Mouse (Mus musculus): ENCODE measurements around the gene Ccdc30. TPM values are rescaled to one million over a fixed set of nuclear protein-coding genes. Genes with fewer than 3 reads are reported as not detected.

The Ccdc30 gene
- 19.7 and 20.9 TPM in 2 replicates for polyA plus RNA-seq (2014; fragmentation: Nextera tagmentation; extraction: Ambion mirVana)

GRCm38 (mm10) chr4:119415072-119415753, at the start of gene Ccdc30:
Gene Ccdc30, minus strand, starts transcription at chr4:119415521.
- Histone ChIP-seq H3K27ac (peak within 1 kb of the TSS; percentile 58), H3K4me3 (replicated peaks; ENCODE audit: low read length) (peak within 1 kb of the TSS; percentile 59), H3K27me3 (ENCODE audit: control insufficient read depth, insufficient read depth, low read length) (no peaks in the 10 kb centered on the region), H3K36me3 (replicated peaks; ENCODE audit: control insufficient read depth, insufficient read depth) (0 out of 2 replicates have a peak, but pooled peaks cover 5% of the 10 kb centered on the region), H3K9ac (peak within 1 kb of the TSS; percentile 63), H3K9me3 (ENCODE audit: control insufficient read depth, low read length) (no peaks in the 10 kb centered on the region), H3K4me2 (replicated peaks) (peak within 1 kb of the TSS; percentile 76), H3K4me1 (replicated peaks; ENCODE audit: control insufficient read depth, insufficient read depth, low read length) (peaks cover 16% of the 10 kb centered on the region)
- peak; percentile 95 for DNase-seq (ENCODE audit: low spot score)
- ATAC-seq (ENCODE audit: low FRiP score): peak; percentile 100
- WGBS: under 1% methylated on average over 49 of the region's 49 CpGs

GRCm38 (mm10) chr4:119463756-119464419, 48.6 kb upstream of the Ccdc30 start:
- DNase-seq (ENCODE audit: low spot score) (no peak), ATAC-seq (ENCODE audit: low FRiP score) (no peak)
- Histone ChIP-seq H3K27ac (peak overlapping the region; percentile 88), H3K9ac (no peak overlapping the region), H3K9me3 (ENCODE audit: control insufficient read depth, low read length) (no peaks in the 10 kb centered on the region), H3K36me3 (replicated peaks; ENCODE audit: control insufficient read depth, insufficient read depth) (peaks cover 16% of the 10 kb centered on the region; the same call in 1 of the 2 replicates), H3K4me3 (replicated peaks; ENCODE audit: low read length) (no peak overlapping the region), H3K27me3 (ENCODE audit: control insufficient read depth, insufficient read depth, low read length) (no peaks in the 10 kb centered on the region), H3K4me1 (replicated peaks; ENCODE audit: control insufficient read depth, insufficient read depth, low read length) (peaks cover 29% of the 10 kb centered on the region), H3K4me2 (replicated peaks) (no peak overlapping the region)
- 72% methylated on average over 13 of the region's 13 CpGs for WGBS

- Histone ChIP-seq H3K36me3 (replicated peaks; ENCODE audit: control insufficient read depth, insufficient read depth) (peaks cover 13% of the 10 kb centered on the region; the same call in 1 of the 2 replicates), H3K4me2 (replicated peaks) (no peak overlapping the region), H3K4me1 (replicated peaks; ENCODE audit: control insufficient read depth, insufficient read depth, low read length) (peaks cover 29% of the 10 kb centered on the region), H3K27ac (peak overlapping the region; percentile 88), H3K4me3 (replicated peaks; ENCODE audit: low read length) (no peak overlapping the region), H3K27me3 (ENCODE audit: control insufficient read depth, insufficient read depth, low read length) (no peaks in the 10 kb centered on the region), H3K9ac (no peak overlapping the region), H3K9me3 (ENCODE audit: control insufficient read depth, low read length) (no peaks in the 10 kb centered on the region)
- ATAC-seq (ENCODE audit: low FRiP score) (peak; percentile 74), DNase-seq (ENCODE audit: low spot score) (peak; percentile 75)
- WGBS: 38% methylated on average over 11 of the region's 11 CpGs
Measured at GRCm38 (mm10) chr4:119462858-119463755, 47.8 kb upstream of the Ccdc30 start.

DNA sequence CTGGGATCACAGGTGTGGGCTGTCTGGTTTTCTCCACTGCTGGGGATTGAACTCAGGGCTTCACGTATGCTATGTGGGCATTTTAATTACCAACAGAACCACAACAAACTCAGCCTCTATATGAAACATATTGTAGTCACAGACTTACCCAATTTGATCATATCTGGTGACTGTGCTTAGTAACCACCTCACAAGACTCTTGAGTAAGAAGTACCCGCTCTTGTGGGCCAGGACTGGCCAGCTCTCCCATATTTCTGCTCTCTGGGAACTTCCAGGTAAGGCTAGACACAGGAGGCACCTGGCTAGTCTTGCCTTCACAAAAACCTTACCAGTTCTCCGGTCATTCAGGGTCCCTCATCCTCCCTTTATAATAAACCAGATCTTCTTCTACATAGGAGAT, 47.1 kb upstream of the Ccdc30 start:
- H3K9me3 ChIP-seq (ENCODE audit: control insufficient read depth, low read length): no peaks in the 10 kb centered on the region
- peak overlapping the region; percentile 88 for H3K27ac ChIP-seq
- H3K36me3 ChIP-seq (replicated peaks; ENCODE audit: control insufficient read depth, insufficient read depth): peaks cover 9% of the 10 kb centered on the region; the same call in 1 of the 2 replicates
- H3K4me1 ChIP-seq (replicated peaks; ENCODE audit: control insufficient read depth, insufficient read depth, low read length): peaks cover 29% of the 10 kb centered on the region
- H3K27me3 ChIP-seq (ENCODE audit: control insufficient read depth, insufficient read depth, low read length): no peaks in the 10 kb centered on the region
- H3K9ac ChIP-seq: no peak overlapping the region
- ATAC-seq (ENCODE audit: low FRiP score): no peak
- H3K4me3 ChIP-seq (replicated peaks; ENCODE audit: low read length): no peak overlapping the region
- WGBS: 87% methylated on average over 3 of the region's 3 CpGs
- H3K4me2 ChIP-seq (replicated peaks): no peak overlapping the region
- no peak for DNase-seq (ENCODE audit: low spot score)

DNA sequence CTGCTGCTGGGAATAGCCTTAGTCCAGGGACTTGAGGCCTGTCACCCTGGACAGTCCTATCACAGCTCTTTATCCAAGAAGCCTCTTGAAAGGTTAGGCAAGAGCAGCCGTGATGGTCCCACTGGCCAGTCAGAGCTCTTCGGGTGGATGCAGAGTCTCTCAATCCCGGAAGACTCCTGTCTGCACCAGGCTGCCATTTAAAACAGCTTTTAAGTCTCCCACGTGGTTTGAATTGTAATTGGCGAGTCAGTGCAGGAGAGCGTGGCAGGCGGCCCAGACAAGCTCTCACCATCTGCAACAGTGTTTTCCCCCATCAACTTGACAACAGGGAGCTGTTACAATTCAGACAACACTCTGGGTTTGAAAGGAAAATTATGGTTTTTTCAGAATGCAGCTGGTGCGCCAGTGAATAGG, 45.4 kb upstream of the Ccdc30 start:
- H3K4me1 ChIP-seq (replicated peaks; ENCODE audit: control insufficient read depth, insufficient read depth, low read length): peaks cover 29% of the 10 kb centered on the region
- peak overlapping the region; percentile 88 for H3K27ac ChIP-seq
- H3K36me3 ChIP-seq (replicated peaks; ENCODE audit: control insufficient read depth, insufficient read depth): no peaks in the 10 kb centered on the region
- H3K9ac ChIP-seq: 0 out of 2 replicates have a peak overlapping the region, but pooled peaks have one; percentile 8
- no peak overlapping the region for H3K4me3 ChIP-seq (replicated peaks; ENCODE audit: low read length)
- DNase-seq (ENCODE audit: low spot score) (peak; percentile 81), ATAC-seq (ENCODE audit: low FRiP score) (peak; percentile 76)
- 8% methylated on average over 8 of the region's 8 CpGs for WGBS
- H3K9me3 ChIP-seq (ENCODE audit: control insufficient read depth, low read length): no peaks in the 10 kb centered on the region
- no peaks in the 10 kb centered on the region for H3K27me3 ChIP-seq (ENCODE audit: control insufficient read depth, insufficient read depth, low read length)
- peak overlapping the region; percentile 20; the same call in 1 of the 2 replicates for H3K4me2 ChIP-seq (replicated peaks)

GRCm38 (mm10) chr4:119460296-119460695, 45.0 kb upstream of the Ccdc30 start:
- DNase-seq (ENCODE audit: low spot score) (peak; percentile 45), ATAC-seq (ENCODE audit: low FRiP score) (no peak)
- Histone ChIP-seq H3K27ac (peak overlapping the region; percentile 88), H3K9me3 (ENCODE audit: control insufficient read depth, low read length) (no peaks in the 10 kb centered on the region), H3K9ac (0 out of 2 replicates have a peak overlapping the region, but pooled peaks have one; percentile 8), H3K4me1 (replicated peaks; ENCODE audit: control insufficient read depth, insufficient read depth, low read length) (peaks cover 29% of the 10 kb centered on the region), H3K27me3 (ENCODE audit: control insufficient read depth, insufficient read depth, low read length) (no peaks in the 10 kb centered on the region), H3K4me3 (replicated peaks; ENCODE audit: low read length) (no peak overlapping the region), H3K4me2 (replicated peaks) (peak overlapping the region; percentile 20; the same call in 1 of the 2 replicates), H3K36me3 (replicated peaks; ENCODE audit: control insufficient read depth, insufficient read depth) (no peaks in the 10 kb centered on the region)
- WGBS: 51% methylated on average over 5 of the region's 5 CpGs

DNA sequence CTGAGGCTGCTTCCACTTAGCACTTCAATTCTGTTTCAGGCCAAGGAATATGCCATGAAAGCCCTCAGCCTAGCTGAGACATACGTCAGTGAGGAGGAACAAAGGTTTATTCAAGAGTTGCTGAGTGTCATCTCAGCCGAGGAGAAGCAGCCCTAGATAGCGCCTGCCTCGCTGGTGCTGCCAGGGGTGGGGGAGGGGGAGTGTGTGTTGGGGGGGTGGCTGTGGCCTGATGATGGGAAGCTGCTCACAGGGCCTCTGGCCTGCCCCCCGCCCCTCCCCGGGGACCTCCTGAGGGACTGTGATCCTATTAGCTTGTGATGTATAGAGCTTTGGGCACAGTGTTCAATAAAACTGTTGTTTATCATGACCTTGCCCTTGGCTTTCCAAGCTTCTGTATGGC, 38.2 kb upstream of the Ccdc30 start:
- peak overlapping the region; percentile 44 for H3K27ac ChIP-seq
- H3K27me3 ChIP-seq (ENCODE audit: control insufficient read depth, insufficient read depth, low read length): no peaks in the 10 kb centered on the region
- peak; percentile 67; the same call in 1 of the 2 replicates for ATAC-seq (ENCODE audit: low FRiP score)
- no peaks in the 10 kb centered on the region for H3K9me3 ChIP-seq (ENCODE audit: control insufficient read depth, low read length)
- H3K36me3 ChIP-seq (replicated peaks; ENCODE audit: control insufficient read depth, insufficient read depth): no peaks in the 10 kb centered on the region
- H3K4me3 ChIP-seq (replicated peaks; ENCODE audit: low read length): no peak overlapping the region
- no peak overlapping the region for H3K4me2 ChIP-seq (replicated peaks)
- 0 out of 2 replicates have a peak overlapping the region, but pooled peaks have one; percentile 2 for H3K9ac ChIP-seq
- H3K4me1 ChIP-seq (replicated peaks; ENCODE audit: control insufficient read depth, insufficient read depth, low read length): peaks cover 13% of the 10 kb centered on the region
- DNase-seq (ENCODE audit: low spot score): no peak
- WGBS: 13% methylated on average over 6 of the region's 6 CpGs

DNA sequence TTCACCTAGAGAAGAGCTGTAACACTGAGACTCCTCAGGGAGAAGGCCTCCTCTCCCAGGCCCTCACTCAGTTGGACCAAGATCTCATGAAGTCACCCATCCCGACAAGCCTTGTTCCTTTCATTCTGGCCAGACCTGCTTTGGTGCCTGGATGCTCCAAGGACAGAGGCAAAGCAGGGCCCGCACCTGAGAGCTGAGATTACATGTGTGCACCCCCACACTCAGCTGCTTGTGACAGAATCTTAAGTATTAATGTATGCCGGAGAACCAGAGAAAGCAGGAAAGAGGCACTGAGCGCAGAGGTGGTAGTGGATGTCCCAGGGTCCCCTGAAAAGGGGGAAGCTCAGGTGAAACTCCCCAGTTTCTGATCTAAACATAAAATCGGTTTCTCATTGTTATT, 37.8 kb upstream of the Ccdc30 start:
- peak; percentile 25; the same call in 1 of the 2 replicates for ATAC-seq (ENCODE audit: low FRiP score)
- Histone ChIP-seq H3K9me3 (ENCODE audit: control insufficient read depth, low read length) (no peaks in the 10 kb centered on the region), H3K36me3 (replicated peaks; ENCODE audit: control insufficient read depth, insufficient read depth) (no peaks in the 10 kb centered on the region), H3K4me3 (replicated peaks; ENCODE audit: low read length) (no peak overlapping the region), H3K27ac (peak overlapping the region; percentile 44), H3K9ac (0 out of 2 replicates have a peak overlapping the region, but pooled peaks have one; percentile 2), H3K27me3 (ENCODE audit: control insufficient read depth, insufficient read depth, low read length) (no peaks in the 10 kb centered on the region), H3K4me1 (replicated peaks; ENCODE audit: control insufficient read depth, insufficient read depth, low read length) (peaks cover 13% of the 10 kb centered on the region), H3K4me2 (replicated peaks) (no peak overlapping the region)
- 56% methylated on average over 5 of the region's 5 CpGs for WGBS
- no peak for DNase-seq (ENCODE audit: low spot score)
